Mouse (Mus musculus) limb, embryonic 13.5 days (tissue): ENCODE results near the gene Rfpl4b. TPM values are rescaled to one million over a fixed set of nuclear protein-coding genes. Genes with fewer than 3 reads are reported as not detected.
"Not testable (repeated sequence)": the region's sequence is repeated elsewhere in the genome, so short reads cannot be mapped to it uniquely, and the experiment has no call there.

Experiments used
- ATAC-seq: fragments of 200-750 bp; cut with Nextera tagmentation; 2 replicates; pipeline ENCODE4 v1.8.0; 2017; ENCODE audit warnings: low read depth, moderate number of reproducible peaks, moderate TSS enrichment; ENCODE audit not compliant: low FRiP score
- H3K27ac ChIP-seq: fragments of 300-500 bp; sonication (generic); 2 replicates; pipeline ENCODE4 v1.5.1; 2015; ENCODE audit warnings: inconsistent platforms, mild to moderate bottlenecking, moderate library complexity
- H3K27me3 ChIP-seq: fragments of 300-500 bp; sonication (generic); 2 replicates; pipeline ENCODE4 v1.6.1; 2015; ENCODE audit warnings: mild to moderate bottlenecking, inconsistent platforms
- H3K36me3 ChIP-seq: fragments of 300-500 bp; sonication (generic); 2 replicates; pipeline ENCODE4 v1.6.1; 2015; ENCODE audit warnings: inconsistent platforms, mild to moderate bottlenecking, moderate library complexity
- H3K4me1 ChIP-seq: fragments of 300-500 bp; sonication (generic); 2 replicates; pipeline ENCODE4 v1.6.1; 2015; ENCODE audit warnings: inconsistent platforms
- H3K4me2 ChIP-seq: fragments of 300-500 bp; sonication (generic); replicated peaks from 2 replicates; pipeline ENCODE4 v1.6.1; 2015; ENCODE audit warnings: inconsistent platforms, mild to moderate bottlenecking, moderate library complexity
- H3K4me3 ChIP-seq: fragments of 300-500 bp; sonication (generic); 2 replicates; pipeline ENCODE4 v1.5.1; 2015; ENCODE audit warnings: moderate library complexity, mild to moderate bottlenecking, inconsistent platforms
- H3K9ac ChIP-seq: fragments of 300-500 bp; sonication (generic); 2 replicates; pipeline ENCODE4 v1.6.1; 2015; ENCODE audit warnings: mild to moderate bottlenecking, inconsistent platforms
- H3K9me3 ChIP-seq: fragments of 300-500 bp; sonication (generic); 2 replicates; pipeline ENCODE4 v1.6.1; 2016; ENCODE audit warnings: inconsistent platforms
- WGBS: fragments of 180-500 bp; shearing (Covaris S2); methylation state at CpG from one replicate; pipeline ENCODE4 v1.1.7; 2015; 5-methylcytosine and 5-hydroxymethylcytosine counted together
- polyA plus RNA-seq: library from polyadenylated mRNA; unstranded; fragments of >200 nt; fragmentation: Nextera tagmentation; extraction: Ambion mirVana; gene quantifications from 2 replicates; pipeline ENCODE4 v1.2.1, GENCODE M21; 2015

Gene Rfpl4b
- polyA plus RNA-seq = 0.14 TPM in 1 of 2 replicates, not detected in the other

DNA sequence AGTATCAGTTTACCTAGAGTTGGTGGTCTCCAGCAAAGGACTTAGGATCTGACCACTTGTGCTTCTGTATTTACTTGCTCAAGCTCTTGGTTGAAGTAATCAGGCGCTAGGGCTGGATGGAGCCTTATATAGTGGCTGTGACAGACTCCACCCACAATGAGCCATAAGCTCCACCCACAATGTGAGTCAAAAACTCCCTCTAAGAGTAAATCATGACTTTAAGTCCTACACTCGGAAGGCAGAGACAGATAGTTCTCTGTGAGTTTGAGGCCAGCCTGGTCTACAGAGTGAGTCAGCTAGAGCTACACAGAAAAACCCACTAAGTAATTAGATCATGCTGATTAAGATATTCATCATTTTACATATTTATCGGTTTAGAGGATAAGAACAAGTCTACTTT is at the start of gene Rfpl4b:
Gene Rfpl4b (minus strand): TSS at position 101 of the 400 bp plus-strand sequence.
- Histone ChIP-seq H3K36me3 (no peaks in the 10 kb centered on the region), H3K4me1 (peaks cover 5% of the 10 kb centered on the region; the same call in 1 of the 2 replicates), H3K27me3 (no peaks in the 10 kb centered on the region), H3K9me3 (peaks cover 12% of the 10 kb centered on the region), H3K9ac (no peak within 1 kb of the TSS), H3K4me2 (no peak within 1 kb of the TSS), H3K4me3 (no peak within 1 kb of the TSS), H3K27ac (no peak within 1 kb of the TSS)
- ATAC-seq = no peak
- 95% methylated on average over 3 of the region's 3 CpGs for WGBS

DNA sequence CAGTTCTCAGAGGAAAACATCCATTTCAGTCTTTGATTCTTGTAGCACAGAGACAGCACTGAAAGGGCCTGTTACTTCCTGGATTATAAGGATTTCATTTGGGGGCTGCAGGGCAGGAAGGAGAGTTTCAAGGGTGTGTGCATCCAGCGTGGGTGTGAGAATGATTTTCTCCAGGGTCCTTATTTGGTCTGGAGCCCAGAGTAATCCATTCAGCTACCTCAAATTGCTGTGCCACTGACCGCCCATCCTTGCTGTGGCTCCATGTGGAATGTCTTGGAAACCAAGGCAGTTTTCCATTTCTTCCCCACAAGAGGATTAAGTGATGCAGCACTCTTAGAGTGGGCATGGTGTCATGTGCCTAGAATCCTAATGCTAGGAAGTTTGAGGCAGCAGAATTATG is 33.6 kb upstream of the Rfpl4b start:
- no peak overlapping the region for H3K9ac ChIP-seq
- 38% methylated on average over 2 of the region's 2 CpGs for WGBS
- H3K36me3 ChIP-seq = no peaks in the 10 kb centered on the region
- no peak overlapping the region for H3K27ac ChIP-seq
- H3K4me1 ChIP-seq = peaks cover 6% of the 10 kb centered on the region; the same call in 1 of the 2 replicates
- H3K4me3 ChIP-seq = no peak overlapping the region
- ATAC-seq = no peak
- no peak overlapping the region for H3K4me2 ChIP-seq
- no peaks in the 10 kb centered on the region for H3K9me3 ChIP-seq
- H3K27me3 ChIP-seq = no peaks in the 10 kb centered on the region

DNA sequence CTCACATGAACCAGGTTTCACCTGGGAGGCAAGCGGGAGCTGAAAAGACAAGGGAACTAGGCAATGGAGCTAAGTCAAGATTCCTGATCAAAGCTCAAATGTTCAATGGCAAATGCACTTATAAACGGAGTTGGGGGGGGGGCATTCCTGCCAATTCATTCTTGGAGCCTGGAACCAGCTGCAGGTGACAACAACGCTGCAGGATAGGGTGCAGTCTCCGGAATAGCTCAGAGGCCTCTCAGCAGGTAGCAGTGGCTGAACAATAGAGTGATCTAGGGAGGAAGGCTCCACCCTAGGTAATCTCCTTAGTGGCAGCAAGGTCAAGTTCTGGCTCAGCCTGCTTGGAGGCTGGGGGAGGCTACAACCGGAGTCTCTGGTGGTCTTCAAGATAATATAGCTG is 28.4 kb upstream of the Rfpl4b start:
- not testable (repeated sequence) for H3K36me3 ChIP-seq, H3K9ac ChIP-seq, H3K4me2 ChIP-seq, H3K27me3 ChIP-seq, ATAC-seq, H3K27ac ChIP-seq, H3K4me3 ChIP-seq, H3K4me1 ChIP-seq, H3K9me3 ChIP-seq
- 51% methylated on average over 5 of the region's 5 CpGs for WGBS

DNA sequence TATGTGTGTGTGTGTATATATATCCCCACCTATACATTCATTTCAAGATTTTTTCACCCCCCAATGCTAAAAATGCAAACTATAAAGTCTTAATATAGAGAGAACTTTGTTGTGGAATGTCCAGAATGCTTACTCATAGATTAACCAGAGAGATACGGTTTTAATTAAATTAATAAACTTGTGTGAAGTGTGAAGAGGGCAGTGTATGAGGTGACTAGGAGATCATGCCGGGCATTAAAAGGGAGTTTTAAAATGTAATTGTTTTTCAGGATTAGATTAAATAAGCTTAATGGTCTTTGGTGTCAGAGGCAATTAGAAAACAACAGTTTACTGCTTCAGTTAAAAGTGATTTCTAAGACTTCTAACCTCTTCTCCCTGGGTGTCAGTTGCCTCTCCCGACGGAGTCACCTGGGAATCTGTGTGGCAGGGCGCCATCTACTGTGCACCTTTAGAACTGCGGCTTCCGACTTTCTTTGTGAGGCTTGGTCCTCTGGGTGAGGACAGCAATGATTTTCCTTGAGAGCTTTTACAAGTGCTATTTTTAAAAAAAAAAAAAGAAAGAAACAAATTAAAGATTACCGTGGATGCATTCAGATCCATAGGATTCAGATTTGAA is 27.4 kb upstream of the Rfpl4b start:
- Histone ChIP-seq H3K36me3 (no peaks in the 10 kb centered on the region), H3K9ac (no peak overlapping the region), H3K4me1 (no peaks in the 10 kb centered on the region), H3K4me2 (no peak overlapping the region), H3K27me3 (no peaks in the 10 kb centered on the region), H3K4me3 (no peak overlapping the region), H3K9me3 (no peaks in the 10 kb centered on the region), H3K27ac (no peak overlapping the region)
- no peak for ATAC-seq
- 8% methylated on average over 8 of the region's 8 CpGs for WGBS

DNA sequence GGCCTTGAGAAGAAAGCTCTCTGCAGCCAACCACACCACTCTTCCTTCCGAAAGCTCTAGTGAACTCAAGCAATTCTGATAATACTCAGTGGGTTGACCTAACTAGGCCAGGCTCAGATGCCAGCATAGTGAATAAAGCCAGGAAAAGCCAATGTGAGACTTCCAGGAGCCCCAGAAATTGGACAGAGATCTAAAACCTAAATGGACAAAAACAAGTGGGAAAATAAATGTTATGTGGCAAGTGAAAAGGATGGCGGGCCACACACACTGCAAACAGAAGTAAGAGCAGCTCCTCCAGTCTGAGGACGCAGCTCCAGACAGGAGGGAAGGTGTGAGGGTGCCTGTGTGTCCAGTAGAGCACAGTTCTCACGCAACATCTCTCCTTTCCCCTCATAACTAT is 26.7 kb upstream of the Rfpl4b start:
- Histone ChIP-seq H3K4me2 (no peak overlapping the region), H3K27ac (no peak overlapping the region), H3K9ac (no peak overlapping the region), H3K36me3 (no peaks in the 10 kb centered on the region), H3K4me3 (no peak overlapping the region), H3K9me3 (no peaks in the 10 kb centered on the region), H3K27me3 (no peaks in the 10 kb centered on the region), H3K4me1 (no peaks in the 10 kb centered on the region)
- ATAC-seq = no peak
- WGBS = 79% methylated on average over 4 of the region's 4 CpGs

DNA sequence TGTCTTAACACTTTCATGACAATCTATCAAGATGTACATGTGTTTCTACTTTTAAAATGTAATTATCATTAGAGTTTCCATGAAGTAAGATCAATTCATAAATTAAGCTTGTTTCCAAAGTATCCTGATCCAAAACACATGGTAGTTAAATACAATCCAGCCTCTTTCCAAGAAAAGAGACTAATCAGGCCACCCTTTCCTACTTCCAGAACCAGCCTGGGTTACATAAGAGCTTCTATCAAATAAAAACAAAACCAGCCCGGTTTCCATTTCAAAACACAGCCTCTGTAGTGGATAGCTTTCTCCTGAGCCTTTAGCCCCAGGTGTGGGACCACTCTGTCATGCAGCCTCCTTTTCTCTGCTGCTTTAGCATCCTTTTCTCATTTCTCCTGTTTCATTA is 2.2 kb upstream of the Rfpl4b start:
- Histone ChIP-seq H3K36me3 (no peaks in the 10 kb centered on the region), H3K27ac (peak overlapping the region; percentile 55; the same call in 1 of the 2 replicates)
- ATAC-seq = no peak

DNA sequence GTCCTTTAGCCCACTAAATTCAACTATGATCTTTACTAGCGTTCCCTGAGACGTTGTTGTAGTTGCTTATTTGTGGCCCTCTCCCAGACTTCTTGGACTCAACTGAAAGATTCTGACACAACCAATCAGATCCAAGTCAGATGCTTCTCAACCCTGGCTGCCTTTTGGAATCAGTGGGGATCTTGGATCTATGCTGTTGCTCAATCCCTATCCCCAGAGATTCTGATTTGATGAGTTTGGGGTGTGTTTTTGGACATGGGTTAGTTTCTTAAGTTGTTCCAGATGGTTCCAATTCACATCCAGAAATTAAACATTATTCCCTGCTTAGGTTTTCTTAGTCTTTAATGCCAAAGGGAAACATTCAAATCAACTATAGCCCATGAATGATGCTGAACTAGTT is 15.5 kb downstream of the Rfpl4b start:
- ATAC-seq = peak; percentile 64; the same call in 1 of the 2 replicates
- Histone ChIP-seq H3K4me2 (no peak overlapping the region), H3K4me1 (no peaks in the 10 kb centered on the region), H3K9ac (no peak overlapping the region), H3K4me3 (no peak overlapping the region), H3K27ac (no peak overlapping the region), H3K27me3 (no peaks in the 10 kb centered on the region), H3K9me3 (no peaks in the 10 kb centered on the region), H3K36me3 (no peaks in the 10 kb centered on the region)
- WGBS = 72% methylated on average over 2 of the region's 2 CpGs

More for the DNA sequence above, 2.2 kb upstream of the Rfpl4b start:
- 10% methylated on average over 1 of the region's 1 CpGs for WGBS
- Histone ChIP-seq H3K4me2 (no peak overlapping the region), H3K9ac (no peak overlapping the region), H3K27me3 (no peaks in the 10 kb centered on the region), H3K9me3 (peaks cover 17% of the 10 kb centered on the region), H3K4me1 (peaks cover 5% of the 10 kb centered on the region; the same call in 1 of the 2 replicates), H3K4me3 (no peak overlapping the region)

DNA sequence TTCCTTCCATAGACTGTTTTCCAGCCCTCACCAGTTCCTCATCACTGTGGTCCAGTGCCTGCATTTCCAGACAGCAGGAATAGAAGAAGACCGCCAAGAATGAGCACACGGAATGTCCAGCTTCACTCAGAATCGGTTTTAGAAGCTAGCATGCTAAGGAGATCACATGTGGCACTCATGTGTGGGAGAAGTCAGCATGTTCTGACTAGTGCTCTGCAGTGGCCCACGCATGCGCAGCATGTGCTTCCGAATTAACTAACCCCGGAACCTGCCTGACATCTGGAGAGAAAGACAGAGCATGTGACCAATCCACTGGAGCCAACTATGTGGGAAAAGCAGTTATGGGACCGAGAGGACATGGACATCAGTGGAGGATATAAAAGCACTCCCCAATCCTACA is 17.5 kb downstream of the Rfpl4b start:
- Histone ChIP-seq H3K9ac (no peak overlapping the region), H3K27me3 (no peaks in the 10 kb centered on the region), H3K9me3 (no peaks in the 10 kb centered on the region), H3K27ac (no peak overlapping the region; the same call in 1 of the 2 replicates), H3K4me1 (no peaks in the 10 kb centered on the region), H3K36me3 (no peaks in the 10 kb centered on the region), H3K4me3 (no peak overlapping the region), H3K4me2 (no peak overlapping the region)
- WGBS = 78% methylated on average over 8 of the region's 8 CpGs
- no peak for ATAC-seq

DNA sequence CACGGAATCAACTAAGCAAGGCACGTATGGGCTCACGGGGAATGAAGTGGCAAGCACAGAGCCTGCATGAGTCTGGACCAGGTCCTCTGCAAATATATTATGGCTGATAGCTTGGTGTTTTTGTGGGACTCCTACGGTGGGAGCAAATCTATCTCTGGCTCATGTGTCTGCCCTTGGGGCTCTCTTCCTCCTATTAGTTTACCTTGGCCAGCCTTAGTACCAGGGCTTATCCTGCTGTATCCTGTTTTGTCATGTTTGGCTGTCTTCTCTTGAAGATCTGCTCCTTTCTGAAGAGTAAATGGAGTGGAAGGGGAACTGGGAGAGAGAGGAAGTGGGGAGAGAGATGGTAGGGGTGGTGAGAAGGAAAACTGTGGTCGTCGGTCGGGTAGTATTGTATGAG is 18.3 kb downstream of the Rfpl4b start:
- no peak overlapping the region for H3K4me2 ChIP-seq
- no peak overlapping the region for H3K9ac ChIP-seq
- WGBS = 91% methylated on average over 7 of the region's 7 CpGs
- no peaks in the 10 kb centered on the region for H3K4me1 ChIP-seq
- no peak overlapping the region for H3K4me3 ChIP-seq
- H3K27ac ChIP-seq = no peak overlapping the region
- H3K36me3 ChIP-seq = no peaks in the 10 kb centered on the region
- no peak for ATAC-seq
- no peaks in the 10 kb centered on the region for H3K9me3 ChIP-seq
- no peaks in the 10 kb centered on the region for H3K27me3 ChIP-seq

DNA sequence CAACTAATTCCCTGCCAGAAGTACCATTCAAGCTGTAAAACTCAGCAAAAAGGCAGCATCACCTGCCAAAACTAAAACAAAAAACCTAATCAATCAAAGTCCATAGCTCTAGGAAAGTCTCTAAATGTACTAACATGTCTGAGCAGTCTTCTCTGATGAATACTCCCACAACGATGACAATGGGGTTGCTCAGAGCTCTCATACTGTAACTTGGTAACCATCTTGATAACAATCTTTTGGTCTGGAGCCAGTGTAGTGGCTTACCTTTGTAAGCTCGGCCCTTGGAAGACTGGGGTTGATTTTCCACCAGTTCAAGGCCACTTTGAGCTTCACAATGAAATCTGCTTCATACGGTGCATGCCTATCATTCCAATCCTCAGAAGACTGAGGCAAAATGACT is 33.0 kb downstream of the Rfpl4b start:
- no peaks in the 10 kb centered on the region for H3K9me3 ChIP-seq
- no peak overlapping the region for H3K9ac ChIP-seq
- ATAC-seq = no peak
- no peak overlapping the region for H3K4me2 ChIP-seq
- H3K36me3 ChIP-seq = no peaks in the 10 kb centered on the region
- no peak overlapping the region for H3K27ac ChIP-seq
- WGBS = 78% methylated on average over 3 of the region's 3 CpGs
- no peaks in the 10 kb centered on the region for H3K27me3 ChIP-seq
- H3K4me3 ChIP-seq = no peak overlapping the region
- H3K4me1 ChIP-seq = no peaks in the 10 kb centered on the region

Other genes starting within 250 kb of the Rfpl4b start
- gene Lama4, start 143.7 kb upstream of the Rfpl4b start, polyA plus RNA-seq = 55.3 and 62.0 TPM in 2 replicates